Mouse (Mus musculus) kidney, postnatal 0 days (tissue): ENCODE results near the gene Homer2. TPM values are rescaled to one million over a fixed set of nuclear protein-coding genes. Genes with fewer than 3 reads are reported as not detected.

Experiments
- ATAC-seq: fragments of 200-750 bp; cut with Nextera tagmentation; replicated peaks from 2 replicates; pipeline ENCODE4 v1.8.0; 2017; ENCODE audit warnings: low read depth, moderate number of reproducible peaks, moderate TSS enrichment, moderate library complexity; ENCODE audit not compliant: low FRiP score
- DNase-seq: peaks from one replicate; pipeline ENCODE4 v3.0.0-alpha.2; 2016; ENCODE audit warnings: low spot score
- H3K27ac ChIP-seq: fragments of 300-500 bp; sonication (generic); 2 replicates; pipeline ENCODE4 v1.5.1; 2014; ENCODE audit warnings: mild to moderate bottlenecking
- H3K27me3 ChIP-seq: fragments of 300-500 bp; sonication (generic); 2 replicates; pipeline ENCODE4 v1.6.1; 2014; ENCODE audit warnings: low read length, mixed read lengths; ENCODE audit not compliant: insufficient read depth
- H3K36me3 ChIP-seq: fragments of 300-500 bp; sonication (generic); 2 replicates; pipeline ENCODE4 v1.6.1; 2014; ENCODE audit warnings: low read length, mixed read lengths; ENCODE audit not compliant: insufficient read depth
- H3K4me1 ChIP-seq: fragments of 300-500 bp; sonication (generic); replicated peaks from 2 replicates; pipeline ENCODE4 v1.6.1; 2014; ENCODE audit warnings: antibody characterized with exemption, low read length, mixed read lengths; ENCODE audit not compliant: insufficient read depth
- H3K4me2 ChIP-seq: fragments of 300-500 bp; sonication (generic); 2 replicates; pipeline ENCODE4 v1.6.1; 2014; ENCODE audit warnings: mild to moderate bottlenecking, low read length, moderate library complexity, mixed read lengths
- H3K4me3 ChIP-seq: fragments of 300-500 bp; sonication (generic); replicated peaks from 2 replicates; pipeline ENCODE4 v1.5.1; 2014; ENCODE audit warnings: low read depth, low read length
- H3K9ac ChIP-seq: fragments of 300-500 bp; sonication (generic); 2 replicates; pipeline ENCODE4 v1.6.1; 2014; ENCODE audit warnings: low read depth, low read length
- H3K9me3 ChIP-seq: fragments of 300-500 bp; sonication (generic); replicated peaks from 2 replicates; pipeline ENCODE4 v1.6.1; 2016; ENCODE audit warnings: low read length, inconsistent platforms, mixed read lengths
- CTCF ChIP-seq: IDR thresholded peaks from 2 replicates; pipeline ENCODE4 v1.5.1; 2016; ENCODE audit warnings: antibody characterized with exemption, low read depth, mild to moderate bottlenecking, moderate library complexity
- WGBS: fragments of 180-500 bp; shearing (Covaris S2); extraction: QIAGEN DNeasy Blood & Tissue Kit; methylation state at CpG from one replicate; pipeline ENCODE4 v1.1.7; 2014; 5-methylcytosine and 5-hydroxymethylcytosine counted together
- polyA plus RNA-seq: library from polyadenylated mRNA; unstranded; fragments of >200 nt; fragmentation: Nextera tagmentation; extraction: Ambion mirVana; gene quantifications from 2 replicates; pipeline ENCODE4 v1.2.1, GENCODE M21; 2015

The Homer2 gene
- polyA plus RNA-seq, 1 experiment from 2014 or later = 8.4 TPM

DNA sequence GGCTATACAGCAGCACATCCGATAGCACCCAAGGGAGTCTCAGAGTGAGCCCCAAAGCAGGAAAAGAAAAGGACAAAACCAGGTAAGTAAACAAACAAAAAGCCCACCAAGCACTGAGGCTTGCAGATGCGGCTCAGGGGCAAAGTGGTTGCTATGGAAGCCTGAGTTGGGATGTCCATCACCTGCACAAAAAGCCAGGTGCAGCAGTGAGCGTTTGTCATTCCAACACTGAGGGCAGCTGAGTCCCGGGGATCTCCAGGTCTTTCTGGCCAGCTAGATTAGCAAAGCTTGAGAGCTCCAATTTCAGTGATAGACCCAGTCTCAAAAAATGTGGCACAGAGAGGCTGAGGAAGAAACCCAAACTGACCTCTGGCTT, 149.4 kb downstream of the Homer2 start:
- H3K27me3 ChIP-seq = no peaks in the 10 kb centered on the region
- H3K36me3 ChIP-seq = no peaks in the 10 kb centered on the region
- TF ChIP-seq CTCF = no peak
- ATAC-seq (no peak), DNase-seq (no peak)
- H3K4me1 ChIP-seq = no peaks in the 10 kb centered on the region
- WGBS = 66% methylated on average over 4 of the region's 4 CpGs
- H3K9ac ChIP-seq = no peak overlapping the region
- no peaks in the 10 kb centered on the region for H3K9me3 ChIP-seq
- H3K4me2 ChIP-seq = no peak overlapping the region
- H3K4me3 ChIP-seq = no peak overlapping the region
- no peak overlapping the region for H3K27ac ChIP-seq

DNA sequence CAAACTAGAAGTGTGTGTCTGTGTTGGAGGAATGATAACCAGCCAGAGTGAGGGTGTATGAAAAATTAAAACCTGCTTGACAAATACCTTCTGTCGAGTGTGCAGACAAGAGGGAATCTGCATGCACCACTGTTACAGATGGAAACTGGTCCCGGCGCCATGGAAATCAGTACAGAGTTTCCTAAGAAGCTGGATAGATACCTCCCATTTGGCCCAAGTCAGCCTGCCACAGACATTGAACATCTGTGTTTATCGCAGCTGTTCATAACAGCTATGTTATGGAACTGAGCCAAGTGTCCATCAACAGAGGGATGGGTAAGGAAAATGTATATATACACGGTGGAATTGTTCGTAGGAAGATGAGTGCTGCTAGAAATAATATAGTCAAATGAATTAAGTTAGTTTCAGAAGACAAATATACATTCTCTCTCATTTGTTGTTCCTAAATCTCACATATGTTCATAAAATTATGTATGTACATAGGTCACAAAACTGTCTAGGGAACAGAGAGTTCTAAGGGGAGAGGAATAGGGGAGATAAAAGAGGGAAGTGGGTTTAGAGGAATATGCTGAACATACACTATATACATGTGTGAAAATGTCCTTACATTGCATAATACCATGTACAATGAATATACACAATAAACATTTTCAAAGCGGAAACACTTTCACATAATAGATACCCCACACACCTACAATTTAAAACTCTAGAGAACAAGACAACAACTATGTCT, 149.9 kb downstream of the Homer2 start:
- TF ChIP-seq CTCF = no peak
- no peak for ATAC-seq
- no peaks in the 10 kb centered on the region for H3K36me3 ChIP-seq
- WGBS = 73% methylated on average over 7 of the region's 7 CpGs
- no peak overlapping the region for H3K9ac ChIP-seq
- H3K4me2 ChIP-seq = no peak overlapping the region
- peak; percentile 6 for DNase-seq
- no peak overlapping the region for H3K4me3 ChIP-seq
- no peaks in the 10 kb centered on the region for H3K4me1 ChIP-seq
- H3K27ac ChIP-seq = no peak overlapping the region
- H3K9me3 ChIP-seq = no peaks in the 10 kb centered on the region
- H3K27me3 ChIP-seq = no peaks in the 10 kb centered on the region

DNA sequence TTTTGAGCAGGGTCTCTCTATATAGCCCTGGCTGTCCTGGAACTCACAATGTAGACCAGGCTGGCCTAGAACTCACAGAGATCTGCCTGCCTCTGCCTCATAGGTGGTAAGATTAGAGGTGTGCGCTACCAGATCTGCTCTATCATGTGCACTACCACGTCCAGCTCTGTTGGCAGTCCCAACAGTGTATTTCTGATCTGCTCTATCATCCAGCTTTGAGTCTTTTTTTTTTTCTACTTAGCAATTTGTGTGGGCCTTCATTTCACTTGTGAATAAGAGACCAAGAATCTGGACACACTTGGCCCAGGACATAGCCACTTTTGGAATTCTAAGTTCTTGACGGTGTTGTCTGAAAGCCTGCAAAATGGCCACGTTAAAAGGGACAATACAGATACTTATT, 150.5 kb downstream of the Homer2 start:
- ATAC-seq = no peak
- no peak overlapping the region for H3K9ac ChIP-seq
- no peak for TF ChIP-seq CTCF

GRCm38 (mm10) chr7:81554369-81554768, 153.0 kb downstream of the Homer2 start:
- peak; percentile 50 for DNase-seq
- H3K4me1 ChIP-seq = no peaks in the 10 kb centered on the region
- no peak overlapping the region for H3K4me3 ChIP-seq
- 89% methylated on average over 2 of the region's 2 CpGs for WGBS
- no peaks in the 10 kb centered on the region for H3K9me3 ChIP-seq
- no peak overlapping the region for H3K27ac ChIP-seq
- TF ChIP-seq CTCF = peak; percentile 68
- ATAC-seq = no peak
- H3K36me3 ChIP-seq = no peaks in the 10 kb centered on the region
- no peaks in the 10 kb centered on the region for H3K27me3 ChIP-seq
- no peak overlapping the region for H3K4me2 ChIP-seq
- H3K9ac ChIP-seq = no peak overlapping the region

More for the DNA sequence above, 150.5 kb downstream of the Homer2 start:
- Histone ChIP-seq H3K4me2 (no peak overlapping the region), H3K4me3 (no peak overlapping the region), H3K4me1 (no peaks in the 10 kb centered on the region), H3K9me3 (no peaks in the 10 kb centered on the region), H3K36me3 (no peaks in the 10 kb centered on the region), H3K27me3 (no peaks in the 10 kb centered on the region), H3K27ac (no peak overlapping the region)
- 81% methylated on average over 4 of the region's 4 CpGs for WGBS
- no peak for DNase-seq

DNA sequence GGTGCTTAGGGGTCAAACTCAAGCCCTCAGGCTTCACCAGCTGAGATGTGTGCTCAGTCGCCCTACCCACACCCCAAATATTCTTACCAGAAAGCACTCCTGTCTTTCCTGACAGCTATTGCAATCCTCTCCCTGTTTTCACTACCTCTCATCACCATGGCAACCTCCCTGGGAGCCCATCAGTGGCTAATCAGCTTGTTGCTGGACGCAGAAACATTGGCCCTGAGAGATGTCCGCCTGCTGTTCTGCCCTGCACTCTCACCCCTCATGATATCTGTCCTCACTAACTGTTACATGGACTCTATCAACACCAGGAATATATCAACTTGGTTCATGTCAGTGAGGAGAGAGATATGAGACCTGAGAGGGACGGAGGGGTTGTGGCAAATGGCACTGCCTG, 153.7 kb downstream of the Homer2 start:
- DNase-seq (no peak), ATAC-seq (no peak)
- Histone ChIP-seq H3K27ac (no peak overlapping the region), H3K4me2 (no peak overlapping the region), H3K9ac (no peak overlapping the region), H3K4me3 (no peak overlapping the region), H3K4me1 (no peaks in the 10 kb centered on the region), H3K36me3 (no peaks in the 10 kb centered on the region), H3K9me3 (no peaks in the 10 kb centered on the region), H3K27me3 (no peaks in the 10 kb centered on the region)
- no peak for TF ChIP-seq CTCF
- WGBS = 56% methylated on average over 4 of the region's 4 CpGs

Other genes starting within 250 kb of the Homer2 start
- 0.26 and 0.31 TPM in 2 replicates for gene Ap3b2, start 213.6 kb downstream of the Homer2 start, polyA plus RNA-seq
- gene BC048679, start 209.2 kb downstream of the Homer2 start, polyA plus RNA-seq = not detected in 2 replicates
- gene Fsd2, start 140.6 kb downstream of the Homer2 start, polyA plus RNA-seq = 0.04 and 0.05 TPM in 2 replicates
- 5.1 and 5.7 TPM in 2 replicates for gene Whamm, start 136.3 kb downstream of the Homer2 start, polyA plus RNA-seq
- gene Ramac, start 55.4 kb upstream of the Homer2 start, polyA plus RNA-seq = 173 and 175 TPM in 2 replicates
- gene 3110040N11Rik, start 82.0 kb upstream of the Homer2 start, polyA plus RNA-seq = 46.4 and 49.0 TPM in 2 replicates
- gene Btbd1, start 121.9 kb upstream of the Homer2 start, polyA plus RNA-seq = 71.1 and 76.5 TPM in 2 replicates
- gene Gm10160, start 148.3 kb upstream of the Homer2 start, polyA plus RNA-seq = not detected in 2 replicates
- gene Tm6sf1, start 151.5 kb upstream of the Homer2 start, polyA plus RNA-seq = 10.4 TPM in 2 replicates
- 12.7 and 12.9 TPM in 2 replicates for gene Hdgfl3, start 226.9 kb upstream of the Homer2 start, polyA plus RNA-seq